In the genomic region with DNA sequence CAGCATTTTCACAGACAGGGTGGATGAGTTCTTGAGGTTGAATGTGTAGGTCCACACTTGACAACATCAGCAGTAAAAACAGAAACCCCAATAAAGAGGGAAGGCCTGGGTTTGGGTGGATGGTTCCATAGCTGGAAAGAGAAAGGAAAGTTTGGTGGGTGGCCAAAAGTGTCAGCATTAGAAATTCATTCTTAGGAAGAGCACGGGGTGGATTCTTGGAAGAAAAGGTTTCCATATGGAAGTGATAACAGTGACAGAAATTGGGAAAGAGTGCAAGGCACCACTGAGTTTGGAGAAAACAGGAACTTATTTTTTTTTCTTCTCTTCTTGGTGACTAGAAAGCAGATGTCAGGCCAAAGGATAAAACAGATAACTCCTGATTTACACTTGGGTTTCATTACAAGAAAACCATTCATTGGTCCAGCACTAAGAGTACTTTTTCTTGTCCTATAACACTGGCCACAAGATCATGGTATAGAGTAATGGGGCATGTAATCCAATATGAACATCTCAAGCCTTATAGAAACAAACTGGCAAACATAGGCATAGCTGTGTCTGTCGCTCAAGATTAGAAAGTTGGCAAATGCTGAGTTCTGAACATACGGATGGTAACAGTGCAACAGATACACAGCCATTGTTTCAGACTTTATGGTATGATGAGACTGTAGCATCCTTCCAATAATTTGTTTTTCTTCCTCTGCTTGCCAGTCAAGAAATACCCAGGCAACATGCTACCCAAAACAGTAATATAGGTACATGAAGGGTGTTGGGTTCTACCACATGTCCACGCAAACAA, we compare ENCODE assay signal across 19 mouse cellular contexts.
A peak's percentile ranks its signal among the peaks of the same experiment; 100 is the strongest.
DNase-seq lines count a peak whose midpoint lies in the region; ATAC-seq and TF ChIP-seq lines count a peak whose summit lies in the region.
"Had no signal": no experiment of that assay in that cellular context is flagged by ENCODE, and none has a peak within 500 bp of the region (broad histone marks: within the 10 kb centered on the region; RNA-seq: fewer than 3 reads in every experiment).

No protein-coding gene starts in this region.

- H3K4me3 ChIP-seq in heart, adult 2 months = no peak overlapping the region
- H3K4me3 ChIP-seq in kidney, embryonic 14.5 days (ENCODE audit: low read length) = no peak overlapping the region
- H3K4me3 ChIP-seq in lung, postnatal 0 days (ENCODE audit: low read depth, low read length) = no peak overlapping the region
- no peak overlapping the region for H3K4me3 ChIP-seq in lung, adult 2 months (replicated peaks; ENCODE audit: extremely low read depth, low read depth, low read length)
- no peak overlapping the region for H3K4me3 ChIP-seq in layer of hippocampus, adult 2 months
- H3K4me3 ChIP-seq: forebrain, embryonic 12.5 days; hindbrain, embryonic 10.5 days had no signal

- H3K4me2 ChIP-seq in kidney, embryonic 14.5 days (replicated peaks; ENCODE audit: low read depth, low read length) = no peak overlapping the region
- no peak overlapping the region for H3K4me2 ChIP-seq in lung, postnatal 0 days (replicated peaks; ENCODE audit: low read depth, low read length)
- H3K4me2 ChIP-seq: forebrain, embryonic 12.5 days had no signal

- H3K4me1 ChIP-seq in heart, adult 2 months (ENCODE audit: control insufficient read depth, insufficient read depth, low read length) = no peaks in the 10 kb centered on the region
- no peaks in the 10 kb centered on the region for H3K4me1 ChIP-seq in kidney, embryonic 14.5 days (ENCODE audit: control insufficient read depth, insufficient read depth, low read length)
- no peaks in the 10 kb centered on the region for H3K4me1 ChIP-seq in lung, postnatal 0 days (ENCODE audit: insufficient read depth, low read depth, low read length)
- H3K4me1 ChIP-seq in lung, adult 2 months (ENCODE audit: control insufficient read depth, insufficient read depth, low read length) = no peaks in the 10 kb centered on the region
- H3K4me1 ChIP-seq: forebrain, embryonic 12.5 days; hindbrain, embryonic 10.5 days had no signal

- H3K79me2 ChIP-seq in heart, adult 2 months (replicated peaks; ENCODE audit: control insufficient read depth, insufficient read depth, low read length) = no peaks in the 10 kb centered on the region

- no peak overlapping the region for H3K27ac ChIP-seq in heart, adult 2 months
- no peak overlapping the region for H3K27ac ChIP-seq in kidney, embryonic 14.5 days (ENCODE audit: low read depth, low read length)
- H3K27ac ChIP-seq in lung, postnatal 0 days (ENCODE audit: low read length) = no peak overlapping the region
- H3K27ac ChIP-seq in layer of hippocampus, adult 2 months = no peak overlapping the region
- H3K27ac ChIP-seq: forebrain, embryonic 12.5 days; hindbrain, embryonic 10.5 days; hindbrain, postnatal 0 days had no signal

- WGBS in heart, adult 2 months = 77% methylated on average over 4 of the region's 4 CpGs
- 83% methylated on average over 4 of the region's 4 CpGs for whole genome bisulfite sequencing in kidney, embryonic 14.5 days
- WGBS in lung, postnatal 0 days = 70% methylated on average over 4 of the region's 4 CpGs
- 74% methylated on average over 4 of the region's 4 CpGs for WGBS in lung, adult 2 months

- H3K36me3 ChIP-seq in heart, adult 2 months (ENCODE audit: control insufficient read depth, insufficient read depth, low read length) = no peaks in the 10 kb centered on the region
- no peaks in the 10 kb centered on the region for H3K36me3 ChIP-seq in kidney, embryonic 14.5 days (ENCODE audit: control insufficient read depth, insufficient read depth, low read length)
- no peaks in the 10 kb centered on the region for H3K36me3 ChIP-seq in lung, postnatal 0 days (ENCODE audit: insufficient read depth, low read length)
- H3K36me3 ChIP-seq: forebrain, embryonic 12.5 days; hindbrain, embryonic 10.5 days had no signal

- no peak for TF ChIP-seq EP300 in heart, adult 2 months (IDR thresholded peaks at IDR 0.05; ENCODE audit: insufficient read depth, low read depth, low read length)
- TF ChIP-seq EP300 in lung, postnatal 0 days (IDR thresholded peaks at IDR 0.05) = 0 out of 2 replicates have a peak, but pooled peaks have one; percentile 16

- ATAC-seq in kidney, embryonic 14.5 days (ENCODE audit: low FRiP score, low TSS enrichment) = no peak
- ATAC-seq in lung, postnatal 0 days = no peak
- ATAC-seq: hindbrain, postnatal 0 days; intestine, postnatal 0 days had no signal

- no peak for TF ChIP-seq POLR2A in heart, adult 2 months (IDR thresholded peaks at IDR 0.05; ENCODE audit: insufficient read depth, low read depth, low read length)
- TF ChIP-seq POLR2A in lung, adult 2 months (IDR thresholded peaks at IDR 0.05; ENCODE audit: borderline replicate concordance, extremely low read depth, low read depth, low read length) = no peak

- TF ChIP-seq CTCF in heart, adult 2 months (IDR thresholded peaks at IDR 0.05) = no peak
- no peak for TF ChIP-seq CTCF in lung, postnatal 0 days (IDR thresholded peaks at IDR 0.05)
- no peak for TF ChIP-seq CTCF in lung, adult 2 months (IDR thresholded peaks at IDR 0.05; ENCODE audit: insufficient read depth, low read length)
- no peak for TF ChIP-seq CTCF in layer of hippocampus, adult 2 months (conservative IDR thresholded peaks at IDR 0.05)

- peak; percentile 4 to 15 for DNase-seq in heart, adult 18-20 months
- no peak for DNase-seq in heart, adult 2 months
- peak; percentile 57 for DNase-seq in kidney, postnatal 10 days
- DNase-seq in lung, postnatal 0 days (ENCODE audit: low spot score) = peak; percentile 69
- DNase-seq in lung, adult 2 months = no peak
- DNase-seq in layer of hippocampus, adult 2 months (ENCODE audit: low spot score in 2 of 2) = no peak
- DNase-seq: cerebellum, adult 18-20 months; cerebellum, postnatal 25 days; embryo, embryonic 11 days; gastrocnemius, postnatal 25 days; liver; right cerebral cortex, postnatal 14 days; spleen, adult 18-20 months; thymus, postnatal 25 days had no signal

- H3K27me3 ChIP-seq in heart, adult 2 months (ENCODE audit: control insufficient read depth, insufficient read depth, low read length) = no peaks in the 10 kb centered on the region
- H3K27me3 ChIP-seq in kidney, embryonic 14.5 days (ENCODE audit: control insufficient read depth, insufficient read depth, low read length) = no peaks in the 10 kb centered on the region
- H3K27me3 ChIP-seq in lung, postnatal 0 days (replicated peaks; ENCODE audit: insufficient read depth, low read length) = no peaks in the 10 kb centered on the region

- no peaks in the 10 kb centered on the region for H3K9me3 ChIP-seq in kidney, embryonic 14.5 days (ENCODE audit: control insufficient read depth, low read length)
- H3K9me3 ChIP-seq in lung, postnatal 0 days (ENCODE audit: low read length) = no peaks in the 10 kb centered on the region
- H3K9me3 ChIP-seq: forebrain, embryonic 12.5 days; hindbrain, embryonic 10.5 days had no signal

- H3K9ac ChIP-seq in heart, adult 2 months (ENCODE audit: low read depth, low read length) = no peak overlapping the region
- H3K9ac ChIP-seq in kidney, embryonic 14.5 days (ENCODE audit: low read depth, low read length) = no peak overlapping the region
- no peak overlapping the region for H3K9ac ChIP-seq in lung, postnatal 0 days (replicated peaks; ENCODE audit: low read depth)
- H3K9ac ChIP-seq: forebrain, embryonic 12.5 days had no signal

- intact Hi-C loops in heart, adult 2 months (cut with DNase I) = no loop called here

Comparison
In these comparisons a context has a peak if more than half of its experiments do, and no peak if none do; other contexts are left out.
1. DNase-seq: peak in heart, adult 18-20 months (2 of 2), kidney, postnatal 10 days (single experiment) and lung, postnatal 0 days (single experiment); none in heart, adult 2 months (0 of 2), lung, adult 2 months (single experiment) and layer of hippocampus, adult 2 months (0 of 2).